Mouse (Mus musculus) adrenal gland, postnatal 25 days (tissue): Measurements from ENCODE around the gene Coro2a. TPM values are rescaled to one million over a fixed set of nuclear protein-coding genes. Genes with fewer than 3 reads are reported as not detected.
"Not testable (repeated sequence)": the region's sequence is repeated elsewhere in the genome, so short reads cannot be mapped to it uniquely, and the experiment has no call there.

Experiments
- DNase-seq: peaks from one replicate; pipeline ENCODE4 v3.0.0; 2021; ENCODE audit warnings: mixed read lengths
- long read RNA-seq: library from polyadenylated mRNA; stranded (forward); transcript quantifications from one replicate; pipeline ENCODE4 v2.0.0, GENCODE M21; 2021
- total RNA-seq: library from RNA; stranded (reverse); gene quantifications from 2 replicates; pipeline ENCODE4 v1.2.3, GENCODE M21; 2021

Coro2a gene
- 2.4 and 3.5 TPM in 2 replicates for total RNA-seq
- long read RNA-seq, full-length matches to known transcripts = 2 of 2 reads
- long read RNA-seq, partial matches to known transcripts = 0 of 2 reads
- long read RNA-seq, other reads (novel, unspliced or antisense) = 0 of 2 reads

DNA sequence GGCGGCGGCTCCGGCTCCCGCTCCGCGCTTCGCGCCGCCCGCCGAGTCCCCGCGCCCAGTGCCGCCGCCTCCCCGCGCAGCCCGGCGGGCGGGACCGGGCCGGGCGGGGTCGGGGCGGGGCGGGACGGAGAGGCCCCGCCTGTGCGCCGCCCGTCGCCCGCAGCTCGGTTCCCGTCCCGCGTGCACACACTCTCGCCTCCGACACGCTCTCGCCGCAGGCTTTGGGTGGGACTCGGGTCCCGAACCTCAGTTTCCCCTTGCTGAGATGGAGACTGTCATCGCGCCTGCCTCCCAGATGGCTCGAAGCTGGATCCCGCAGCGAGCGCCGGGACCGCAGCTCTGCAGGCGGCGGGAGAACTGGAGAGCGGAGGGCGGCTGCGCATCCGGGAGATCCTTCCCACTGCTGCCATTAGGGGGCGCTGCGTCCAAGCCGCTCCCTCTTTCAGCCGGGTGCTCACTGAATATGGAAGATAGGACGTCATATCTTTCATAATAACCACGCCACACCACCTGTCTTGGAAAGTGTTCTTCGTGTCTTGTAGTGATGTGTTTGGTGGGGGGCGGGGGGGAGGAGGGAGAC lies at the start of gene Coro2a:
Coro2a (minus strand) TSS at position 359 of the 580 bp plus-strand sequence.
- peak; percentile 87 for DNase-seq

DNA sequence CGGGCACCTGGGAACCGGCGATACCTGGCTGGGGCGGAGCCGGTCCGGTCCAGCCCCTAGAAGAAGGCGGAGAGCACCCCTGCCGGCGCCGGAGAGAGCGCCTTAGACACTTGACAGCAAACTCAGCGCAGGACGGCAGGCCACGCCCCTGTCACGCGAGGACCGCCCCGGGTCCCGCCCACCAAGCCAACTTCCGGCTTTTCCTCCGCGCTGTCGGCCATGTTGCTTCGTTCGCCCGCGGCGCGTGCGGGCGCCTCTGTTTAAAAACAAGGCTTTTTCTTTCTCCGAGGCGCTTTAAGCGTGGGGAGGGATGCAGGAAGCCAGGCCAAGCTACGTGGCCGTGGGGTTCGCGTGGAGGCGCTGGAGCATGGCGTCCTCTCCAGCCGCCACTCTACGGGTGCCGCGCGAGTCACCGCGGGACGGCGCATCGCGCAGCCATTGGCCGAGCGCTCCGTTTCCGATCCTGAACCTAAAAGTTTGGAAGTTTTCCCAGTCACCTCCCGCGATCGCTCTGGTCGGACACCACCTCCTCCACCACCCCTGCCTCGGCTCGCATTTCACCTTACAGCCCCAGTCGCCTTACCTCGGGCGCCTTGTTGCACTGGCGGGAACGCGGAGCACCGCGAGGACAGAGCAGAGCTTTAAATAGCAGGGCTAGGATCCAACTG lies 48.2 kb upstream of the Coro2a start, which contains the start of gene Tbc1d2:
Tbc1d2 (minus strand) TSS at position 124 of the 668 bp plus-strand sequence.
- DNase-seq = peak; percentile 94

GRCm38 (mm10) chr4:46649161-46649560 lies 47.2 kb upstream of the Coro2a start:
- no peak for DNase-seq

- no peak for DNase-seq
Measured at GRCm38 (mm10) chr4:46643676-46644112, 41.7 kb upstream of the Coro2a start.

DNA sequence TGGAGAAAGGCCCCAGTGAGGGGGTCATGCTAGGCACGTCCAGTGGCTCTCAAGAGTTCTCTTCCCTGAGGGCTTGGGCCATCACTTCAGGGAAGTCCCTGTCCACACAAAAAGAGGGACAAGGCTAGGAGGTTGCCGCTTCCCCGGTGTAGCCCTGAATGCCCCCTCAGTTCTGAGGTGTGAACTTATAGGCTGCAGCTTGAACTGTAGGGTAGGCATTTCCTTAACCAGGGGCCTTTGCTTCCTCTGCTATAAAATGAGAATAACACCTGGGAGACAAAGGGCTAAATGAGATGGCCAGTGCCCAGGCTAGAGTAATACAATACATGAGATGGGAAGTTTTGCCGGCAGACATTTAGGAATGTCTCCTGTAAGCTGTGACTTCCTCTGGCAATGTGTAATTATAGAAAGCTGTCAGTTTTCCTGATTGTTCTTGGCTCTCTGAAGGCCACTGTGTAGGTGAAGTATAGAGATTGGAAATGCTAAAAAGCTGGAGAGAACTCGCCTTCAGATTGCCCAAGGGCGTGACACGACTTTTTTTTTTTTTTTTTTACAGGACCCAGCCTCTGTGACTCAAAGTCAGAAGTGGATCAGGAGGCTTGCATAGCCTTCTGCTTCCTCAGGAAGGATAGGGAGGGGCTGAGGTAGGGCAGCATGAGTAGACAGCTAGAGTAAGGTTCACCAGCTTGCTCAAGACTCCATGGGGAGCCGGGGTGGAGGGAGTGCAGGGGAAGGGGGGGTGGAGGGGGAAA lies 41.1 kb upstream of the Coro2a start:
- no peak for DNase-seq

- no peak for DNase-seq
Measured at GRCm38 (mm10) chr4:46641283-46641682, 39.3 kb upstream of the Coro2a start.

- peak; percentile 47 for DNase-seq
Measured at GRCm38 (mm10) chr4:46639866-46640265, 37.9 kb upstream of the Coro2a start.

GRCm38 (mm10) chr4:46637250-46637649 lies 35.2 kb upstream of the Coro2a start:
- not testable (repeated sequence) for DNase-seq

- no peak for DNase-seq
Measured at GRCm38 (mm10) chr4:46635702-46636430, 33.9 kb upstream of the Coro2a start.

DNA sequence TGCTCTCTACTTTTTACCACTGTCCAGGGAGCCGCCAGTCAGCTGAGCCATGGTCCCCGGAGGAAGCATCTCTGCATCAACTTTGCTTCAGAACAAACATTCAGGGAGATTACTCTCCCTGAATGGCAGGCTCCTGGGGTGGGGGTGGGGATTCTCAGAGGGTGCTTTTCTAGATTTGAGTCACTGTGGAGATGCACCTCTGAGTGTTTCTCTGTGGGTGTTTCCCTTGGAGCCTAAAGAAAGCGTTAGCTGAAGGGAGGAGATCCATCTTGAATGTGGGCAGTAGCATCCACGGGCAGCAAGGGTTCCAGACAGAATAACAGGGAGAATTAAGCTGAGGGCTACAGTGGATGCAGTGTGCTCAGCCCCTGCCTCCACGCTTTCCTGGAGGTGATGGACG lies 32.9 kb upstream of the Coro2a start:
- DNase-seq = no peak

GRCm38 (mm10) chr4:46633565-46633964 lies 31.6 kb upstream of the Coro2a start:
- not testable (repeated sequence) for DNase-seq

GRCm38 (mm10) chr4:46632465-46632864 lies 30.5 kb upstream of the Coro2a start:
- no peak for DNase-seq

DNA sequence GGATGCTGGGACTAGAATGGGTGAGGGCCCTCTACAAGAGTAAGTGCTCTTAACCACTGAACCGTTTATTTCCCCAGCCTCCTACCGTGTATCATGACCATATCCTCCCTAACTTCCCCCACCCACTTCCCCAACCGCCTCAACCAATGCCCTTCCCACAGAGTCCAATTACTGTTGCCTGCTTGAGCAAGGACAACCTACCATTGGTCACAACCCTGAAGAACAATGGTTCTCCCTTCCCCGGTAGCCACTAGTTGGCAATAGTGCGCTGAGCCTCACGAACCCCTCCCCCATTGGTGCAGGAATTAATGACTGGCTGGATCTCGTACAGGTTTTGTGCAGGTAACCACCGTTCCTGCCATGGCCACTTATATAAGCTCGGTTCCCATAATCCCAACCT lies 28.4 kb upstream of the Coro2a start:
- no peak for DNase-seq

DNA sequence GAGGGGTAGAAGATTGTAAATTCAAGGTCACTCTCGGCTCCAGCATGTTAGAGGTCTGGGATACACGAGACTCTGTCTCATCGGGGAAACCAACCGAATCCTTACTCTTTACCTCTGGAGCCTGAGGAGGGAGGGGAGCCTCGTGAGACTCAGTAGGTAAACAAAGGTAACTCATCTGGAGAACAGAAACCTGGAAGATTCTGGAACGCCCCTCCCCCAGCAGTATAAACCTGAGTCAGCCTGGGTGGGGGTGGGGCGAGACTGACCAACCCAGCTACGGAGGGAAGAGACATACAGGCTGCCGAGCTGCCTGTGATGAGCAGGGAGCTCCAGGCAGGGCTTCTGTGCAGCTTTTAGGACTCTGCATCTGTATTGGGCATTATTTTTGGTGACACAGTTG lies 26.9 kb upstream of the Coro2a start:
- no peak for DNase-seq

- DNase-seq = no peak
Measured at GRCm38 (mm10) chr4:46628081-46628480, 26.1 kb upstream of the Coro2a start.

DNA sequence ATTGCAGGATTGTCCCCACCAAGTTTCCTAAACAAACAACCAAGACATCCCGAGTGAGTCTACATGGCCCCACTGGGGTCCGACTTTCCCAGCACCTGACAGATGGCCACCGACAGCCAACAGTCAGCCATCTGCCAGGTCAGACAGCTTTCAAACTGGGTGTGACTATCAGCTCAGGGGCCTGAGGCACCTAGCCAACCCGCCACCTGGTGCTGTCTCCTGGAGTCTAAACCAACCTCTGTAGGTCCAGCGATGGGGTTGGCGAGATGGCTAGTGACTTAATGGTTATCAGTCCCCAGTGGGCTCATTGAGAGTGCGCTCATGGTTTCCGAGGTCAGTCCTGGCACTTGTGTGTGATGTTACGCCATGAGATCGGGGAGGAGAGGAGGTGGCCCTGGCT lies 23.1 kb upstream of the Coro2a start:
- DNase-seq = no peak

- no peak for DNase-seq
Measured at GRCm38 (mm10) chr4:46623007-46623406, 21.0 kb upstream of the Coro2a start.

DNA sequence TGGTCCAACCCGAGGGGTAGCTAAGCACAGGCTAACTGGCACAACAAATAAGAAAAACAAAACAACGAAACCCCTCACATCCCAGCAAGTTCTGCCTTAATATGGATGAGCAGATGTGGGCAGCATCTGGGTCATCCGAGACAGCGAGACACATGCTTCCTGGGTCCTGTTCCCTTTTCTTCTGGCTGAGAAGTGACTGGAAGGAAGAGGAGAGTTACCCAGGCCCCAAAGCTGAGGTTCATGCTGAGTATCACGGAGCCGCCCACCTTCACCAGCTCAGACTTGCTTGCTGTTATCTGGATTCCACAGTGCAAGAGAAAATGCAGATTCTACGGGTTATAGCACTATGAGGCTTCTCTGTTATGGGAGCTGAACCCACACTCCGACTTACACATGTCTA lies 18.9 kb upstream of the Coro2a start:
- DNase-seq = no peak

DNA sequence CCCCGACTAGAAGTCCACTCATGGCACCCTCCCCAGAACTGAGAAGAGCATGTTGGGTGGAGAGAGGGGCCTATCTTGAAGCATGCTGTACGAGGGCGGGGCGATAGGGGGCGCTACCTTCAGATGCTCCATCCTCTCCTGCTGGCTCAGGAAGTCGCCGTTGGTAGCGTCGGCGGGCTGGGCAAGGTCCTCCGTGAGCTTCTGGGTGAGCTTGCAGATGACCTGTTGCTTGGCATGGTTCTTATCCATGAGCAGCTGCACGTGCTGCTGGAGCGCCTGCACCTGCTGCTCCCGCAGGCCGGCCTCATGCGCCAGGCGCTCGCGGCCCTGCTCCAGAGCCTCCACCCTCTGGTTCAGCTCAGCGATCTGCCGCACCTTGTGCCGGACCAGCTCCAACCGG lies 18.3 kb upstream of the Coro2a start:
- DNase-seq = no peak

- DNase-seq = no peak
Measured at GRCm38 (mm10) chr4:46618196-46618817, 16.3 kb upstream of the Coro2a start.

- no peak for DNase-seq
Measured at GRCm38 (mm10) chr4:46617408-46617807, 15.4 kb upstream of the Coro2a start.

GRCm38 (mm10) chr4:46614641-46615040 lies 12.6 kb upstream of the Coro2a start:
- DNase-seq = no peak
